Mouse (Mus musculus) T-cell, adult 2 months (primary cell): ENCODE measurements around the gene Plekhn1.

Experiments used
- DNase-seq: peaks from one replicate; pipeline ENCODE4 v3.0.0; 2022; ENCODE audit warnings: low spot score

The Plekhn1 gene

DNA sequence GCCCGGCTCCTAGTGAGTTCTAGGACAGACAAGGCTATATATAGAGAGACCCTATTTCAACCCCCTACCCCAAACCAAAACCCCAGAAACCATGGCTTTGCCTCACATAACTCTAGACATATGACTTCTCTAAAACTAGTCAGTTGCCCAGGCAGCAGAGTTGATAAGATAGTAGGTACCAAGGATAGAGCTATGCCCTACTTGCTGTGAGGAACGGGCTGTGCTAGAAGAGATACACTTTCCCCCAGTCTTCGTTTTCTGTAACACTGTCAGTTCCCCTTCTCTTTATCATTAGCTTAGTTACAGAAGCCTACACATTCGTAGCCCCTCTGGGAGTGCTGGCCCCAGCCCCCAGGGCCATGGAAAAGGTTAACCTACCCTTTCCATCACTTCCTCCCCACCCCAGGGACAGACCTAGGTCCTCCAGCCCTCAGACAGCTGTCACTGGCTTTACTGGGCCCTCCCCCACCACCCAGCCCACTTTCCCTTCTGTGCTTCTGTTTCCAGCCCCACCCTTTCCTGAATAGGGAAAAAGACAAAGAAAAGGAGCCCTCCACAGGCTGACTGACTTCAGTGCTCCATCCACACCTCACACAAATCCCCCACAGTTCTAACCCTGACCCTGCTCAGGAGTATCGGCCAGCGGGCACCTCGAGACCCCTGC lies 50.2 kb downstream of the Plekhn1 start:
- DNase-seq, result no peak

- DNase-seq, result no peak
Measured at GRCm38 (mm10) chr4:156183747-156184146, 50.9 kb downstream of the Plekhn1 start.

DNA sequence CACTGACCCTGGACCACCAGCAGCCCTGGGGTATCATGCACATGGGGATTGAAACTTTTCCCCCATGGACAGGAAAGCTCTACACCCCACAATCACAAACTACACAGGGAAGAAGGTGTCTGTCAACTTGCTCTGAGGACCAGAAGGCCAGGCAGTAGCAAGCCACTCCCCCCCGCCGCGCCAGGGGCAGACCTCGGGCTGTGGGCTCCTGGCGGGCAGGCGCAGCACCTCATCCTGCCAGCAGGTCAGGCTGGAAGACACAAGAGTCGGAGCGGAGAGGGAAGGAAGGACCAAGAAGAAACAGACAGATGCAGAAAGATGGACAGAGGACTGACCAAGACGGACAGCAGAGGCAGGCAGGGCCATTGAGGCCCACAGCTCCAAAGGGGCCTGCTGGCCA lies 57.0 kb downstream of the Plekhn1 start:
- DNase-seq, result no peak

- no peak for DNase-seq
Measured at GRCm38 (mm10) chr4:156171828-156172227, 62.8 kb downstream of the Plekhn1 start.
